Mouse (Mus musculus): Measurements from ENCODE around the gene Gm12355.
"Not testable (repeated sequence)": the region's sequence is repeated elsewhere in the genome, so short reads cannot be mapped to it uniquely, and the experiment has no call there.

Gm12355 gene

GRCm38 (mm10) chr11:98625611-98626410 lies at the start of gene Gm12355, which contains the start of gene Gsdma3:
Gm12355 (minus strand) TSS chr11:98625661.
Gsdma3 (plus strand) TSS chr11:98626360.
- no peak for DNase-seq (ENCODE audit: low spot score)

DNA sequence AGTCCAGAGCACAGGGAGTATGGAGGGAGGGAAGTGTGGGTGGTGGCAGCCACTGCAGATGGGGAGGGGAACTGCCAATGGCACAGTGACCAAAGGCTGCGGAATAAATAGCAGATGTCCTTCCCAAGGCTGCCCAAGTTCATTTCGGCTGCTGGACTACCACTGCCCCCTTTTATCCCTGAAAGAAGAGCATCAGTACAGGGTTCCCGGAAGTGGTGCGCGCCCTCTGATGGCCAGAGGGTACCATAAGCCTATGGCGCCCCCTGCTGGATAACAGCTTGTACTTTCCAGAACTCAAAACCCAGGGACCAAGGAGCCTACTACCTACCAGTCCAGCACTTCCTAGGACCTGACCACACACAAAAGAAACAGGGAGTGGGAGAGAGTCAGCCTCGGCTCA lies 47.7 kb upstream of the Gm12355 start:
- DNase-seq (ENCODE audit: low spot score): peak; percentile 45

DNA sequence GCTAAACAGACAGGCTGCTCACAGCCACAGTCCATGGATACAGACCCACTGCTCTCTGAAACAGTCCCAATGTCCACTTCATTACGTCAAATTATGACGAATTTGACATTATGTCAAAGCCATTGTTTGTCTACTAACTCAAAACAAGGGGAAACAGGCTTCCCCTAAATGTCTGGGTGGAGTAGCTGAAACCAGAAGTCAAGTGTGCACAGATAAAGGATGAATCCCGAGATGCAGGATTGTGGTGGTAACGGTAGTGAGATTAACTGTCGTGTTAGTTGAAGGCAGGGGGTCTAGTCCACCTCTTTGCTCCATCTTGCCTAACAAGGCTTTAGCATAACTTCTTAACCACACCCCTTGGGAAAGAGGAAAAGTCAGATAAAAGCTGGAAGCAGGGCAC lies 47.0 kb upstream of the Gm12355 start:
- DNase-seq (ENCODE audit: low spot score): no peak

DNA sequence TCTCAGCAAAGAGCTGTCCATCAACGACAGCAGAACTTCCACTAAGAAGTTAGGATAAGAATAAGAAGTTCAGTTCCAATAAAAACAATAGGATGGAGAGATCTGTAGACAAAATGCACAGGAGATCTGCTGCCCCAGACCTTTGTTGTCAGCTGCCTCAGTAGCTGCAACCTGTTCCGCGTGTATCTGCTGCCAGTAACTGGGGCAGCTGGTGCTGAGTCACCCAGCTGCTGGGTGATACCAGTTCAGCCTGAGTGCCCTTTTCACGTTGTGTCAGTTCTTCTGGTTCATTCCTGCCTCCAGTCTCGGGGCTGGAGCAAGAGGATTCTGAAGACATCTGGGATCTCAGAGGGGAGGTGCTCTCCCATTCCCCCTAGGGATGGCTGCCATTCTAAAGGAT lies 46.4 kb upstream of the Gm12355 start:
- DNase-seq (ENCODE audit: low spot score): peak; percentile 29

DNA sequence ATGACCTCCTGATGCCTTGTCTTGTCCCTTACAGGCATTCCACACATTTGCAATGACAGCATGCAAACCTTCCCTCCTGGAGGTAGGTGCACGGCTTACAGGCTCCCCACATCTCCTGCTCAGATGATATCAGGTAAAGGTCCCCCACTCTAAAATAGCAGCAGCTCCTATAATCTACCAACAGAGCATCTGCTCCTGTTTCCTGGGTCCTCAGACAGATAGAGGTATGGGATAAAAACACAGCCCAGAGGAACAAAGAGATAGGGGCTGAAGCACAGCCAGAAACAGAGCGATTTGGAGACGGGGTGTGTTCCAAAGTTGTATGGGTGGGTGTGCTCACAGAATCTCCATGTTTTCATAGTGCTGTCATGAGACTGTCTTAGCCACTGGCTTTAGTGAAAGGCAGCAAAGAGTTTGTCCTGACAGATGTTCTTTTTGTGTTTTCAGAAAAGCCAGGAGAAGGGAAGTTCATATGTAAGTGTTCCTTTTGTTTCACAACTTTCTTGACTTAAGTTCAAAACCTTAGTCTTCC lies 45.9 kb upstream of the Gm12355 start:
- DNase-seq (ENCODE audit: low spot score): no peak

DNA sequence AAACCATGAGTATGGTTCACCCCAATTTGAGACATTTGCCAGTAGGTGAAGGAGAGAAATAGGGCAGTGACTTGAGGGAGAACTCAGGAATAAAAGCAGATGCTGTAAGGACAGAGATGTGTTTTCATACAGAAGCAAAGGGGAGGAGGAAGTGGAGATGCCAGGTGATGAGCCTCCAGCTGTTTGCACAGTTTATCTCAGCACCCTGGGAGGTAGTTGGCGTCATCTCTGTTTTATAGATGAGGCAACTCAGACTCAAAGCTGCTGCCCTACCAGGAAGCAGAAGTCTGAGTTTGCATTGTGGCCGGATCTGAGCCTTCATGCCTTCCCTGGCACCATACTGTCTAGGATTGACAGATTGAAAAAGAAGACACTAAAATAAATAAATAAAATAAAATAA lies 43.5 kb upstream of the Gm12355 start:
- no peak for DNase-seq (ENCODE audit: low spot score)

- no peak for DNase-seq (ENCODE audit: low spot score)
These were observed 38.6 kb upstream of the Gm12355 start, which contains the start of gene Gsdma for GRCm38 (mm10) chr11:98664091-98664490. Gsdma (plus strand) TSS chr11:98664351.

- DNase-seq (ENCODE audit: low spot score): peak; percentile 70
These were observed 35.1 kb upstream of the Gm12355 start for GRCm38 (mm10) chr11:98660517-98660916.

DNA sequence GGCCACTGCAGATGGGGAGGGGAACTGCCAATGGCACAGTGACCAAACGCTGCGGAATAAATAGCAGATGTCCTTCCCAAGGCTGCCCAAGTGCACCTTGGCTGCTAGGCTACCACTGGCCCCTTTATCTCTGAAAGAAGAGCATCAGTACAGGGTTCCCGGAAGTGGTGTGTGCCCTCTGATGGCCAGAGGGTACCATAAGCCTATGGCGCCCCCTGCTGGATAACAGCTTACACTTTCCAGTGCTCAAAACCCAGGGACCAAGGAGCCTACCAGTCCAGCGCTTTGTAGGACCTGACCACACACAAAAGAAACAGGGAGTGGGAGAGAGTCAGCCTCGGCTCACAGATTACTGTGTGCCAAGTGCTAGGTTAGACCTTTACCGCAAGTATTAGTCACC lies 29.6 kb upstream of the Gm12355 start:
- peak; percentile 46 for DNase-seq (ENCODE audit: low spot score)

GRCm38 (mm10) chr11:98646459-98646858 lies 21.0 kb upstream of the Gm12355 start, which contains the start of gene Gsdma2:
Gsdma2 (plus strand) TSS chr11:98646759.
- no peak for DNase-seq (ENCODE audit: low spot score)

DNA sequence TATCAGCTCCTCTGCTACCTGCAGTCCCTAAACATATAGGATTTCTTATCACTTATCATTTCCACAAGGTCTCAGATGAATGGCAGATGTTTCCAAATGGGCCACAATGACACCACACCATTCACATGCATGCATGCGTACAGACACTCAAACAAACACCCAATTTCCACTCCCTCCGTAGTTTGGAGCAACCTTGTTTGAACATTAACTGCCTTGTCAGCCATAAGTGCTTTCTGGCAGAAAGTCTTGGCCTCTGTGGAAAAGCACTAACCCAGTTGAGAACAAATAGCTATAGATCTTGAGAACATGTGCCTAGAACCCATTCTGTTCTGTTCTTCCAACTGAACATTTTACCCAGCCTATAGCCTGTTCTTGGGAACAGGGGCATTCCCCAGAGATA lies 20.5 kb upstream of the Gm12355 start:
- no peak for DNase-seq (ENCODE audit: low spot score)

GRCm38 (mm10) chr11:98644757-98645156 lies 19.3 kb upstream of the Gm12355 start:
- no peak for DNase-seq (ENCODE audit: low spot score)

GRCm38 (mm10) chr11:98640091-98640490 lies 14.6 kb upstream of the Gm12355 start:
- DNase-seq (ENCODE audit: low spot score): no peak

GRCm38 (mm10) chr11:98637501-98637900 lies 12.0 kb upstream of the Gm12355 start:
- DNase-seq (ENCODE audit: low spot score): no peak

DNA sequence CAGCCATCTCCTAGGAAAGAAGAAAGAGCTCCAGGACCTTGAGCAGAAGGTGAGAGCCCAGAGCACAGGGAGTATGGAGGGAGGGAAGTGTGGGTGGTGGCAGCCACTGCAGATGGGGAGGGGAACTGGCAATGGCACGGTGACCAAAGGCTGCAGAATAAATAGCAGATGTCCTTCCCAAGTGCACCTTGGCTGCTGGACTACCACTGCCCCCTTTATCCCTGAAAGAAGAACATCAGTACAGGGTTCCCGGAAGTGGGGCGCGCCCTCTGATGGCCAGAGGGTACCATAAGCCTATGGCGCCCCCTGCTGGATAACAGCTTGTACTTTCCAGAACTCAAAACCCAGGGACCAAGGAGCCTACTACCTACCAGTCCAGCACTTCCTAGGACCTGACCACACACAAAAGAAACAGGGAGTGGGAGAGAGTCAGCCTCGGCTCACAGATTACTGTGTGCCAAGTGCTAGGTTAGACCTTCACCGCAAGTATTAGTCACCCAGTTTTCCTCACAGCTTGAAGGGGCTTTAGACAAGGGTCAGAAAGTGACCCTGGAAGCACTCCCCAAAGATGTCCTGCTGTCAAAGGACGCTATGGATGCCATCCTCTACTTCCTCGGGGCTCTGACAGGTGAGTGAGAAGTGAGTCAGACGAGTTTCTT lies 10.0 kb upstream of the Gm12355 start:
- DNase-seq (ENCODE audit: low spot score): not testable (repeated sequence)

DNA sequence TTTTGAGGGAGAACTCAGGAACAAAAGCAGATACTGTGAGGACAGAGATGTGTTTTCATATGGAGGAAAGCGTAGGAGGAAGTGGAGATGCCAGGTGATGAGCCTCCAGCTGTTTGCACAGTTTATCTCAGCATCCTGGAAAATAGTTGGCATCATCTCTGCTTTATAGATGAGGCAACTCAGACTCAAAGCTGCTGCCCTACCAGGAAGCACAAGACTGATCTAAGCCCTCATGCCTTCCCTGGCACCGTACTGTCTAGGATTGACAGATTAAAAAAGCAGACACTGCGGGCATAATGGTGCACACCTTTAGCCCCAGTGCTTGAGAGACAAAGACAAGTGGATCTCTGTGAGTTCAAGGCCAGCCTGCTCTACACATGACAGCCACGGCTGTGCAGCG lies 5.2 kb upstream of the Gm12355 start:
- DNase-seq (ENCODE audit: low spot score): no peak

GRCm38 (mm10) chr11:98628706-98629105 lies 3.2 kb upstream of the Gm12355 start:
- no peak for DNase-seq (ENCODE audit: low spot score)

DNA sequence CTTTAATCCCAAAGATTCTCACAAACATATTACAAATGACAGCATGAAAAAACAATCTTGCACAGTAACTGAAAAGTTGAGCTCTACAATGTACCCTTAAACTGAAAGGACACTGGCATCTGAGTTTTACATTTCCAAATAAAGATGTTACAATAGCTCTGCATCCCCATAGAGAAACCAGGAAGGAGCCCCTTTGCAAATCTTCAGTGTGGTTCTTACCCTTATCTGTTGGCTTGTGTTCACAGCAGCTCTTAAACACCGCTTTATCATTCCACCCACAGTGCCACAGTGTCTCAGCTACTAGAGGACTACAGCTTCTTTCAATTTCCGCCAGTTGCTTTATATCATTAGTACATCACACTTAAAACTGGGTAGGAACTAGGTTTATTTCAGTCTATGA lies 1.1 kb downstream of the Gm12355 start:
- not testable (repeated sequence) for DNase-seq (ENCODE audit: low spot score)

GRCm38 (mm10) chr11:98623981-98624380 lies 1.5 kb downstream of the Gm12355 start:
- DNase-seq (ENCODE audit: low spot score): not testable (repeated sequence)

GRCm38 (mm10) chr11:98620791-98621190 lies 4.7 kb downstream of the Gm12355 start:
- DNase-seq (ENCODE audit: low spot score): no peak

DNA sequence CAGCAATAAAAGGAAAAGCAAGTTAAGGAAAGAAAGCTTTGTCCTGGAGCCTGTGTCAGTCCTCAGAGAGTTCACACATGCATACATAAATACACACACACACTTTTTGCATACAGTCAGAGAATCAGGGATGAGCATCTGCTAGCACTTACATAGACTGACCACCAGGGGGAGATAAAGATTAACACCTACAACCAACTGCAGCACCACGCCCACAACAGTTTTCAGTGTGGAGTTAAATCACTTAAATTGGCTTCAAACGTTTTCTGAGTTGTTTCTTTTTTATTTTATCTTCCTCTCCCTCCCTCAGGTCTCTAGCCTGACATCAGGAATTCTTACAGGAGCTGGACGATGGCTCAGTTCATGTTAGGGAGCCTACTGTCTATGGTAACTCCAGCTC lies 18.7 kb downstream of the Gm12355 start:
- peak; percentile 68 for DNase-seq (ENCODE audit: low spot score)

DNA sequence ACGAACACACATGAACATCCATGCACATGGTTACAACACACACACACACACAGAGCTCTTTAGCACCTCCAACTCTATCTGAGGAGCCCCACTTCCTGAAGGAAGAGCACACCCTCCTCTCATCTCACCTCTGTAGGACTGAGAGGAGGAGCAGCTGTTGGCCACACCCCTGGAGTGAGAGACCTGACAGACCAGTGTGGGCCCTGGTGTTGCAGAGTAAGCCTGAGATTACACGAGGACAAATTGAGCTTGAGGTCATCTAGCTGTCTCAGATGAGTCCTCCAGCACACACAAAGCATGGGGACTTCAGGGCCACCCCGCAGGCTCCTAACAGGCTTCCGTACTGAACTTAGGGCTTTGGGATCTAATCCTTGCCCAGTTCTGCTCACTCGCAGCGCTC lies 20.6 kb downstream of the Gm12355 start:
- DNase-seq (ENCODE audit: low spot score): not testable (repeated sequence)

GRCm38 (mm10) chr11:98603953-98604352 lies 21.5 kb downstream of the Gm12355 start:
- no peak for DNase-seq (ENCODE audit: low spot score)

All from adipocyte (in vitro differentiated cells).